10 mouse cellular contexts compared by ENCODE assay signal in genomic region chr1:120643848-120644711, GRCm38 (mm10). TPM values are rescaled to one million over a fixed set of nuclear protein-coding genes. Genes with fewer than 3 reads are reported as not detected.
A peak's percentile ranks its signal among the peaks of the same experiment; 100 is the strongest.
DNase-seq lines count a peak whose midpoint lies in the region; ATAC-seq lines count a peak whose summit lies in the region.
"Had no signal": no experiment of that assay in that cellular context is flagged by ENCODE, and none has a peak within 500 bp of the region (broad histone marks: within the 10 kb centered on the region; RNA-seq: fewer than 3 reads in every experiment).

No protein-coding gene starts in this region.

- H3K27me3 ChIP-seq in kidney, embryonic 16.5 days (ENCODE audit: insufficient read depth, low read length) = 0 out of 2 replicates have a peak, but pooled peaks cover 11% of the 10 kb centered on the region
- 0 out of 2 replicates have a peak, but pooled peaks cover 4% of the 10 kb centered on the region for H3K27me3 ChIP-seq in hindbrain, embryonic 12.5 days
- peaks cover 6% of the 10 kb centered on the region; the same call in 1 of the 2 replicates for H3K27me3 ChIP-seq in midbrain, embryonic 15.5 days (replicated peaks)
- H3K27me3 ChIP-seq: lung, embryonic 15.5 days had no signal

- peak overlapping the region; percentile 44 for H3K4me2 ChIP-seq in kidney, embryonic 16.5 days (replicated peaks; ENCODE audit: low read depth, low read length)
- peak overlapping the region; percentile 43 for H3K4me2 ChIP-seq in hindbrain, embryonic 12.5 days (replicated peaks)
- H3K4me2 ChIP-seq in midbrain, embryonic 15.5 days = peak overlapping the region; percentile 42
- H3K4me2 ChIP-seq: lung, embryonic 15.5 days had no signal

- H3K36me3 ChIP-seq in kidney, embryonic 16.5 days (ENCODE audit: insufficient read depth, low read length) = no peaks in the 10 kb centered on the region
- H3K36me3 ChIP-seq in hindbrain, embryonic 12.5 days = no peaks in the 10 kb centered on the region
- no peaks in the 10 kb centered on the region for H3K36me3 ChIP-seq in midbrain, embryonic 15.5 days (replicated peaks)
- H3K36me3 ChIP-seq: lung, embryonic 15.5 days had no signal

- no peak overlapping the region for H3K27ac ChIP-seq in kidney, embryonic 16.5 days (ENCODE audit: low read length)
- peak overlapping the region; percentile 75 for H3K27ac ChIP-seq in hindbrain, embryonic 12.5 days
- peak overlapping the region; percentile 35 for H3K27ac ChIP-seq in midbrain, embryonic 15.5 days
- H3K27ac ChIP-seq: lung, embryonic 15.5 days had no signal

- peaks cover 17% of the 10 kb centered on the region for H3K4me1 ChIP-seq in kidney, embryonic 16.5 days (ENCODE audit: insufficient read depth, low read length)
- H3K4me1 ChIP-seq in hindbrain, embryonic 12.5 days = peaks cover 19% of the 10 kb centered on the region
- peaks cover 19% of the 10 kb centered on the region for H3K4me1 ChIP-seq in midbrain, embryonic 15.5 days
- H3K4me1 ChIP-seq: lung, embryonic 15.5 days had no signal

- WGBS in kidney, embryonic 16.5 days = 8% methylated on average over 13 of the region's 13 CpGs
- 5% methylated on average over 13 of the region's 13 CpGs for WGBS in hindbrain, embryonic 12.5 days
- 3% methylated on average over 12 of the region's 13 CpGs for WGBS in midbrain, embryonic 15.5 days

- peak overlapping the region; percentile 34 for H3K4me3 ChIP-seq in kidney, embryonic 16.5 days (ENCODE audit: low read length)
- peak overlapping the region; percentile 3; the same call in 1 of the 2 replicates for H3K4me3 ChIP-seq in hindbrain, embryonic 12.5 days
- H3K4me3 ChIP-seq in midbrain, embryonic 15.5 days = peak overlapping the region; percentile 15; the same call in 1 of the 2 replicates
- H3K4me3 ChIP-seq: lung, embryonic 15.5 days had no signal

- DNase-seq in kidney, adult 18-20 months = no peak
- peak; percentile 44 for DNase-seq in embryo, embryonic 9.5 days (ENCODE audit: extremely low spot score)
- no peak for DNase-seq in layer of hippocampus, postnatal 25 days (ENCODE audit: extremely low spot score in 1 of 2, low spot score in 1 of 2)
- no peak for DNase-seq in right cerebral cortex, adult 18-20 months
- no peak for DNase-seq in left cerebral cortex, adult 11 months (ENCODE audit: low spot score)

- H3K9me3 ChIP-seq in kidney, embryonic 16.5 days (ENCODE audit: low read length) = no peaks in the 10 kb centered on the region
- no peaks in the 10 kb centered on the region for H3K9me3 ChIP-seq in hindbrain, embryonic 12.5 days (replicated peaks)
- H3K9me3 ChIP-seq in midbrain, embryonic 15.5 days = no peaks in the 10 kb centered on the region
- H3K9me3 ChIP-seq: lung, embryonic 15.5 days had no signal

- H3K9ac ChIP-seq in kidney, embryonic 16.5 days (replicated peaks; ENCODE audit: low read length) = no peak overlapping the region
- H3K9ac ChIP-seq in hindbrain, embryonic 12.5 days = peak overlapping the region; percentile 49; the same call in 1 of the 2 replicates
- H3K9ac ChIP-seq in midbrain, embryonic 15.5 days = no peak overlapping the region
- H3K9ac ChIP-seq: lung, embryonic 15.5 days had no signal

- peak; percentile 79; the same call in 1 of the 2 replicates for ATAC-seq in kidney, embryonic 16.5 days (ENCODE audit: low FRiP score, low TSS enrichment)
- peak; percentile 90 for ATAC-seq in hindbrain, embryonic 12.5 days (ENCODE audit: low FRiP score)
- peak; percentile 88 for ATAC-seq in midbrain, embryonic 15.5 days (replicated peaks)

RNA-seq across cellular contexts. Expression of gene En1, which starts 41.9 kb away (rescaled TPM):
- polyA plus RNA-seq in kidney, embryonic 16.5 days (2015; fragmentation: Nextera tagmentation; extraction: Ambion mirVana) = 0.06 TPM in 1 of 2 replicates, not detected in the other
- 7.5 and 8.8 TPM in 2 replicates for polyA plus RNA-seq in hindbrain, embryonic 12.5 days (2016; fragmentation: Nextera tagmentation; extraction: Ambion mirVana)
- 9.3 and 12.5 TPM in 2 replicates for polyA plus RNA-seq in midbrain, embryonic 15.5 days (2015; fragmentation: Nextera tagmentation; extraction: Ambion mirVana)
- under 1 TPM in 1 of 2 experiments, not detected in 1; 0.14 TPM for total RNA-seq in layer of hippocampus, postnatal 25 days (2021)
- total RNA-seq: layer of hippocampus, adult 8-10 months had no signal
- polyA plus RNA-seq: lung, embryonic 15.5 days had no signal
